Mouse (Mus musculus): ENCODE measurements at regions not wholly inside any gene's neighbourhood (a gene's known extent, or its start where the extent isn't known, plus 50 kb on each side); places are given as distances from the start of the nearest gene placed in this dataset.

GRCm38 (mm10) chr7:64081618-64082017 lies 72.0 kb upstream of the Trpm1 start:
- TF ChIP-seq CTCF (IDR thresholded peaks at IDR 0.05; ENCODE audit: insufficient read depth, low read depth, low read length) (no peak), POLR2A (IDR thresholded peaks at IDR 0.05; ENCODE audit: insufficient read depth, low read depth, low read length) (no peak)

Measured in olfactory bulb, adult 2 months (tissue).